Mouse (Mus musculus) thymus, adult 2 months (tissue): ENCODE results near the gene Chn2. TPM values are rescaled to one million over a fixed set of nuclear protein-coding genes. Genes with fewer than 3 reads are reported as not detected.

Source experiments
- DNase-seq: peaks from one replicate; pipeline ENCODE4 v3.0.0; 2021
- H3K27ac ChIP-seq: fragments of 200-500 bp; 2 replicates; pipeline ENCODE4 v1.5.1; 2012; ENCODE audit warnings: low read length, control low read depth; ENCODE audit not compliant: control insufficient read depth, insufficient read depth
- H3K27me3 ChIP-seq: fragments of 200-500 bp; 2 replicates; pipeline ENCODE4 v1.6.1; 2012; ENCODE audit warnings: mild to moderate bottlenecking, low read length, moderate library complexity, mixed read lengths; ENCODE audit not compliant: control insufficient read depth, insufficient read depth
- H3K36me3 ChIP-seq: fragments of 200-500 bp; 2 replicates; pipeline ENCODE4 v1.6.1; 2012; ENCODE audit warnings: mild to moderate bottlenecking, low read length, moderate library complexity; ENCODE audit not compliant: control insufficient read depth, insufficient read depth
- H3K4me1 ChIP-seq: fragments of 200-500 bp; replicated peaks from 2 replicates; pipeline ENCODE4 v1.6.1; 2012; ENCODE audit warnings: low read length; ENCODE audit not compliant: control insufficient read depth, insufficient read depth
- H3K4me3 ChIP-seq: fragments of 200-500 bp; 2 replicates; pipeline ENCODE4 v1.5.1; 2012; ENCODE audit warnings: mild to moderate bottlenecking, low read length, control low read depth, moderate library complexity; ENCODE audit not compliant: control insufficient read depth, insufficient read depth
- CTCF ChIP-seq: fragments of 200-500 bp; IDR thresholded peaks from 2 replicates; pipeline ENCODE4 v1.5.1; 2012; ENCODE audit warnings: mild to moderate bottlenecking, control low read depth, low read length, moderate library complexity, borderline replicate concordance; ENCODE audit not compliant: control insufficient read depth, poor library complexity, insufficient read depth; ENCODE audit errors: extremely low read depth
- POLR2A ChIP-seq: fragments of 200-500 bp; IDR thresholded peaks from 2 replicates; pipeline ENCODE4 v1.6.1; 2012; ENCODE audit warnings: mild to moderate bottlenecking, low read length, control low read depth, moderate library complexity; ENCODE audit not compliant: control insufficient read depth, poor library complexity, insufficient read depth; ENCODE audit errors: extremely low read depth
- WGBS: fragments of 180-500 bp; shearing (Covaris S2); methylation state at CpG from one replicate; pipeline ENCODE4 v1.1.7; 2018; 5-methylcytosine and 5-hydroxymethylcytosine counted together
- polyA plus RNA-seq: library from polyadenylated mRNA; depleted of rRNA; stranded (reverse); fragments of >200 nt; gene quantifications from 2 replicates; pipeline ENCODE4 v1.2.3, GENCODE M21; 2012

Chn2 gene
- polyA plus RNA-seq, 1 experiment = 7.6 TPM

GRCm38 (mm10) chr6:54280248-54280647 is 240.9 kb downstream of the Chn2 start:
- H3K36me3 ChIP-seq = no peaks in the 10 kb centered on the region
- no peak overlapping the region for H3K4me3 ChIP-seq
- no peak overlapping the region for H3K27ac ChIP-seq
- no peak for DNase-seq
- TF ChIP-seq POLR2A (no peak), CTCF (no peak)
- H3K27me3 ChIP-seq = no peaks in the 10 kb centered on the region
- H3K4me1 ChIP-seq = peaks cover 8% of the 10 kb centered on the region
- 93% methylated on average over 6 of the region's 6 CpGs for WGBS

GRCm38 (mm10) chr6:54283299-54283698 is 243.9 kb downstream of the Chn2 start:
- no peak overlapping the region for H3K27ac ChIP-seq
- no peak overlapping the region for H3K4me3 ChIP-seq
- H3K4me1 ChIP-seq = peaks cover 8% of the 10 kb centered on the region
- no peak for TF ChIP-seq POLR2A
- TF ChIP-seq CTCF = no peak
- H3K27me3 ChIP-seq = no peaks in the 10 kb centered on the region
- WGBS = 10% methylated on average over 1 of the region's 1 CpGs
- no peak for DNase-seq
- H3K36me3 ChIP-seq = no peaks in the 10 kb centered on the region

GRCm38 (mm10) chr6:54284167-54284711 is 244.9 kb downstream of the Chn2 start:
- Histone ChIP-seq H3K4me3 (no peak overlapping the region), H3K27me3 (no peaks in the 10 kb centered on the region), H3K36me3 (no peaks in the 10 kb centered on the region), H3K27ac (no peak overlapping the region), H3K4me1 (peaks cover 8% of the 10 kb centered on the region)
- no peak for TF ChIP-seq CTCF
- no peak for TF ChIP-seq POLR2A
- 80% methylated on average over 12 of the region's 12 CpGs for WGBS
- no peak for DNase-seq

- TF ChIP-seq CTCF (no peak), POLR2A (no peak)
- Histone ChIP-seq H3K27ac (no peak overlapping the region), H3K4me1 (peaks cover 8% of the 10 kb centered on the region), H3K27me3 (no peaks in the 10 kb centered on the region), H3K4me3 (no peak overlapping the region), H3K36me3 (no peaks in the 10 kb centered on the region)
- WGBS = 73% methylated on average over 5 of the region's 5 CpGs
- no peak for DNase-seq
Observed at GRCm38 (mm10) chr6:54286813-54287212, 247.5 kb downstream of the Chn2 start.

- 86% methylated on average over 10 of the region's 10 CpGs for WGBS
- Histone ChIP-seq H3K4me3 (no peak overlapping the region), H3K27me3 (no peaks in the 10 kb centered on the region), H3K36me3 (no peaks in the 10 kb centered on the region), H3K4me1 (no peaks in the 10 kb centered on the region), H3K27ac (no peak overlapping the region)
- TF ChIP-seq POLR2A (no peak), CTCF (no peak)
- no peak for DNase-seq
Observed at GRCm38 (mm10) chr6:54289774-54290500, 250.6 kb downstream of the Chn2 start.

GRCm38 (mm10) chr6:54297231-54297630 is 257.9 kb downstream of the Chn2 start:
- TF ChIP-seq CTCF = no peak
- Histone ChIP-seq H3K27me3 (no peaks in the 10 kb centered on the region), H3K4me1 (no peaks in the 10 kb centered on the region), H3K4me3 (no peak overlapping the region), H3K27ac (no peak overlapping the region), H3K36me3 (no peaks in the 10 kb centered on the region)
- WGBS = 89% methylated on average over 2 of the region's 2 CpGs
- no peak for DNase-seq
